Mouse (Mus musculus) ES-Bruce4 (cell line): ENCODE data around the gene Wdr83os. TPM values are rescaled to one million over a fixed set of nuclear protein-coding genes. Genes with fewer than 3 reads are reported as not detected.

Experiments used
- H3K27ac ChIP-seq: 2 replicates; pipeline ENCODE4 v1.5.1; 2012; ENCODE audit warnings: low read length, inconsistent platforms; ENCODE audit not compliant: insufficient read depth
- H3K27me3 ChIP-seq: 2 replicates; pipeline ENCODE4 v1.6.1; 2012; ENCODE audit warnings: mild to moderate bottlenecking, low read length, inconsistent platforms; ENCODE audit not compliant: control insufficient read depth, poor library complexity, insufficient read depth, severe bottlenecking
- H3K36me3 ChIP-seq: 2 replicates; pipeline ENCODE4 v1.6.1; 2012; ENCODE audit warnings: inconsistent platforms, mild to moderate bottlenecking, low read length, moderate library complexity; ENCODE audit not compliant: control insufficient read depth, poor library complexity, insufficient read depth, severe bottlenecking
- H3K4me1 ChIP-seq: one replicate; pipeline ENCODE4 v1.8.1; 2011; ENCODE audit warnings: low read length; ENCODE audit not compliant: control insufficient read depth, insufficient read depth
- H3K4me3 ChIP-seq: 2 replicates; pipeline ENCODE4 v1.5.1; 2011; ENCODE audit warnings: low read depth, mild to moderate bottlenecking, low read length
- H3K9ac ChIP-seq: 2 replicates; pipeline ENCODE4 v1.6.1; 2012; ENCODE audit warnings: low read depth, mild to moderate bottlenecking, inconsistent platforms; ENCODE audit not compliant: poor library complexity, severe bottlenecking
- H3K9me3 ChIP-seq: replicated peaks from 2 replicates; pipeline ENCODE4 v1.6.1; 2012; ENCODE audit warnings: mild to moderate bottlenecking, low read length, inconsistent platforms; ENCODE audit not compliant: control insufficient read depth, poor library complexity, insufficient read depth, severe bottlenecking
- CTCF ChIP-seq: IDR thresholded peaks from one replicate; pipeline ENCODE4 v1.8.1; 2011; ENCODE audit warnings: low read depth, low read length
- EP300 ChIP-seq: IDR thresholded peaks from 2 replicates; pipeline ENCODE4 v1.6.1; 2011; ENCODE audit warnings: low read depth, low read length; ENCODE audit not compliant: insufficient read depth
- POLR2A ChIP-seq: IDR thresholded peaks from one replicate; pipeline ENCODE4 v1.8.1; 2011; ENCODE audit warnings: low read length; ENCODE audit not compliant: insufficient read depth
- polyA plus RNA-seq: library from polyadenylated mRNA; stranded (reverse); fragments of >200 nt; gene quantifications from 2 replicates; pipeline ENCODE4 v1.2.4, GENCODE M21; 2011; ENCODE audit warnings: low read depth; ENCODE audit not compliant: missing spikeins, insufficient read depth, insufficient read length

Gene Wdr83os
- polyA plus RNA-seq, 1 experiment, result 82.5 TPM

- peak overlapping the region; percentile 96 for H3K27ac ChIP-seq
Observed at GRCm38 (mm10) chr8:85071041-85071440, 9.5 kb upstream of the Wdr83os start.

GRCm38 (mm10) chr8:85071514-85072281, 8.8 kb upstream of the Wdr83os start, which contains the start of gene Dhps:
Gene Dhps, plus strand, starts transcription at chr8:85071757.
- TF ChIP-seq POLR2A (peak; percentile 31), CTCF (no peak), EP300 (peak; percentile 61; the same call in 1 of the 2 replicates)
- Histone ChIP-seq H3K9ac (peak within 1 kb of the TSS; percentile 93), H3K27ac (peak within 1 kb of the TSS; percentile 96), H3K9me3 (no peaks in the 10 kb centered on the region), H3K4me3 (peak within 1 kb of the TSS; percentile 93), H3K27me3 (no peaks in the 10 kb centered on the region), H3K4me1 (no peaks in the 10 kb centered on the region), H3K36me3 (peaks cover 27% of the 10 kb centered on the region)

More at GRCm38 (mm10) chr8:85071041-85071440, 9.5 kb upstream of the Wdr83os start:
- TF ChIP-seq EP300 (no peak), CTCF (no peak), POLR2A (no peak)
- peak overlapping the region; percentile 93 for H3K4me3 ChIP-seq
- peak overlapping the region; percentile 93 for H3K9ac ChIP-seq
- no peaks in the 10 kb centered on the region for H3K27me3 ChIP-seq
- H3K36me3 ChIP-seq, result peaks cover 31% of the 10 kb centered on the region
- H3K9me3 ChIP-seq, result no peaks in the 10 kb centered on the region
- H3K4me1 ChIP-seq, result no peaks in the 10 kb centered on the region

DNA sequence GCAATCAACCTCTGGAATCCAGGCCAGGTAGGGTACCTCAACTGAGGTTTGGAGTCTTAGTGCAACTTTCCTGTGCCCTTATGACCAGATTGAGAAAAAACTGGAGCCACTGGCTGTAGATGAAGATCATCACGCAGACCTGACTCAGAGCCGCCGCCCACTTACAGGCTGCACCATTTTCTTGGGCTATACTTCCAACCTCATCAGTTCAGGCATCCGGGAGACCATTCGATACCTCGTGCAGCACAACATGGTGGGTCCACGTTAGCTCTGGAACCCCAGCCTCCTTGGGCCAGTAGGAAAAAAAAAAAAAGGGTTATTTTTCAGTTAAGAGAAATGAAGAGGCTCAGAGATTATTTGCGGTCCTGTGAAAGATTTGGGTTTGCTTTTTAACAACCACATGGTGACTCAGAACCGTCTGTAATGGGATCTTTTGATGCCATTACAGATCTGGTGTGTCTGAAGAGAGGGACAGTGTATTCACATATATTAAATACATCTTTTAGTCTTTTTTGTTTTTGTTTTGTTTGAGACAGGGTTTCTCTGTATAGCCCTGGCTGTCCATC, 8.1 kb upstream of the Wdr83os start:
- Histone ChIP-seq H3K27ac (peak overlapping the region; percentile 74), H3K36me3 (peaks cover 29% of the 10 kb centered on the region), H3K4me1 (no peaks in the 10 kb centered on the region), H3K9ac (peak overlapping the region; percentile 93), H3K9me3 (no peaks in the 10 kb centered on the region), H3K27me3 (no peaks in the 10 kb centered on the region), H3K4me3 (peak overlapping the region; percentile 93)
- TF ChIP-seq CTCF (no peak), EP300 (no peak), POLR2A (no peak)

DNA sequence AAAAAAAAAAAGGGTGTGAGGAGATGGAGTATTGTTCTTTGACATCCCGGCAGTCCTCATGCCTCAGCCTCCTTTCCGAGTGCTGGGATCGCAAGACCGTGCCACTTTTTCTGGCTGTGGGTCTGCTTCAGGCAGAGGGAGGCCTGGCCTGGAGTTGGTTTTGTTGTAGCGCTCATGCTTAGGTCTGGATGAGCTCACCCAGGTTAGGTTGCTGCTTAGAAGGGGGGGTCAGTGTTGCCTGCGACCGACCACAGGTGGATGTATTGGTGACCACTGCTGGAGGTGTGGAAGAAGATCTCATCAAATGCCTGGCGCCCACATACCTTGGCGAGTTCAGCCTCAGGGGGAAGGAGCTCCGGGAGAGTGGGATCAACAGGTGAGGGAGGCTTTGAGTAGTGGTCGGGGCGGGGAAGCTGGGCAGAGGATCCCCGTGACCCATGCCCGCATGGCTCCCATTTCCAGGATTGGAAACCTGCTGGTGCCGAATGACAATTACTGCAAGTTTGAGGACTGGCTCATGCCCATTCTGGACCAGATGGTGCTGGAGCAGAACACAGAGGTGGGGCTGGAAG, 7.4 kb upstream of the Wdr83os start:
- Histone ChIP-seq H3K4me1 (no peaks in the 10 kb centered on the region), H3K36me3 (peaks cover 30% of the 10 kb centered on the region), H3K9ac (peak overlapping the region; percentile 93), H3K27ac (no peak overlapping the region), H3K4me3 (peak overlapping the region; percentile 36), H3K27me3 (no peaks in the 10 kb centered on the region), H3K9me3 (no peaks in the 10 kb centered on the region)
- TF ChIP-seq CTCF, result no peak
- TF ChIP-seq EP300, result no peak

DNA sequence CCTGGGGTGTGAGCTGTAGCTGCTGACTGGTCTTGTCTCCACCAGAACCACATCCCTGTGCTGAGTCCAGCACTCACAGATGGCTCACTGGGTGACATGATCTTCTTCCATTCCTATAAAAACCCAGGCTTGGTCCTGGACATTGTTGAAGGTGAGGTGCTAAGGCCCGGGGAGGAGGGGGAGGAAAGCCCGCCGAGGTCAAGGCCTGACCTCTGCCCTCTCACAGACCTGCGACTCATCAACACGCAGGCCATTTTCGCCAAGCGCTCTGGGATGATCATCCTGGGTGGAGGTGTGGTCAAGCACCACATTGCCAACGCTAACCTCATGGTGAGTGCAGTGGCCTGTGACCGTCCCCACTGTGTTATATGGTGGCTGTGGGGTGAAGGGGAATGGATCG, 6.4 kb upstream of the Wdr83os start:
- no peak for TF ChIP-seq CTCF
- TF ChIP-seq POLR2A, result no peak
- no peak for TF ChIP-seq EP300
- Histone ChIP-seq H3K27ac (no peak overlapping the region), H3K9me3 (no peaks in the 10 kb centered on the region), H3K4me3 (no peak overlapping the region), H3K27me3 (no peaks in the 10 kb centered on the region), H3K36me3 (peaks cover 37% of the 10 kb centered on the region), H3K9ac (no peak overlapping the region), H3K4me1 (no peaks in the 10 kb centered on the region)

GRCm38 (mm10) chr8:85074617-85075016, 5.9 kb upstream of the Wdr83os start:
- Histone ChIP-seq H3K9ac (no peak overlapping the region), H3K4me3 (no peak overlapping the region), H3K9me3 (no peaks in the 10 kb centered on the region), H3K27ac (no peak overlapping the region), H3K4me1 (no peaks in the 10 kb centered on the region), H3K36me3 (peaks cover 37% of the 10 kb centered on the region), H3K27me3 (no peaks in the 10 kb centered on the region)
- no peak for TF ChIP-seq POLR2A
- no peak for TF ChIP-seq EP300
- no peak for TF ChIP-seq CTCF
